Mouse (Mus musculus) small intestine, adult 2 months (tissue): ENCODE results near the gene Pigq.

Experiments used
- CTCF ChIP-seq: fragments of 200-500 bp; IDR thresholded peaks from 2 replicates; pipeline ENCODE4 v1.5.1; 2012; ENCODE audit warnings: low read depth, mild to moderate bottlenecking, control low read depth, inconsistent platforms, low read length, moderate library complexity, mixed read lengths; ENCODE audit not compliant: insufficient replicate concordance, insufficient read length; ENCODE audit errors: extremely low read depth
- POLR2A ChIP-seq: fragments of 200-500 bp; IDR thresholded peaks from 2 replicates; pipeline ENCODE4 v1.6.1; 2012; ENCODE audit warnings: low read depth, mild to moderate bottlenecking, control low read depth, inconsistent platforms, low read length, moderate library complexity

GRCm38 (mm10) chr17:25970954-25971707, 26.4 kb upstream of the Pigq start:
- TF ChIP-seq CTCF = no peak
- TF ChIP-seq POLR2A = no peak
